Mouse (Mus musculus): Measurements from ENCODE around the gene Gm13289.

DNA sequence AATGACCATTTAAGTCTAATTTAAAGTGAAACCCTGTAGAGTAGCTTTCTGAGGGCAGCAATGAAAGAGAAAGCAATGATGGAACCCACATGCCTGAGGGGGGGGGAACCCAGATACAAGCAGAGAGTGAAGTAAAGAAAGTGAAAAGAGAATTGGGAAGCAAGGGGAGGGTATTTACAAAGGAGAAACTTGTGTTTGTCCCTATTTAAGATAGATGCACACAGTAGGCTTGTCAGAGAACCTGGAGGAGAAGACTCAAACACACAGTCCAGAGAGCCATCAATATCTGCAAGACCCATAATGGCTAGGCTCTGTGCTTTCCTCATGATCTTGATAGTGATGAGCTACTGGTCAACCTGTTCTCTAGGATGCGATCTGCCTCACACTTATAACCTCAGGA lies 42.9 kb downstream of the Gm13289 start, which contains the start of gene Ifna11:
- TF ChIP-seq CTCF (IDR thresholded peaks at IDR 0.05; ENCODE audit: extremely low read depth, insufficient read depth, low read length) (no peak), POLR2A (IDR thresholded peaks at IDR 0.05; ENCODE audit: extremely low read depth, insufficient read depth, low read length) (no peak)

Measured in cortical plate, adult 2 months (tissue).